ENCODE assay signal across 16 mouse cellular contexts in the genomic region with DNA sequence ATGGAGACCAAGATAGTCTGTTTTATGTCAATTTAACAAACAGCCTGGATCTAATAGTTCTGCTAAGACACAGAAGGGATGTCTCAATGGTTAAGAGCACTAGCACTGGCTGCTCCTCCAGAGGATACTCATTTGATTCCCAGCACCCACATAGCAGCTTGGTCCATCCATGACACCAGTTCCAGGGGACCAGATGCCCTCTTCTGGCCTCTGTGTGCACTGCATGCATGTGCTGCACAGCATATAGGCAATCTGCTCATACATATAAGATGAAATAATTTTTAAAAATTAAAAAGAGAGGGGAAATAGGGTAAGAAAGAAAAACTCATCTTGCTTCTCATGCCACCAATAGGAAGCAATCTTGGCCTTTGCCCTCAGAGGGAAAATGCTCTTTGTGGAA.
DNase-seq lines count a peak whose midpoint lies in the region; ATAC-seq and TF ChIP-seq lines count a peak whose summit lies in the region.
"Had no signal": no experiment of that assay in that cellular context is flagged by ENCODE, and none has a peak within 500 bp of the region (broad histone marks: within the 10 kb centered on the region; RNA-seq: fewer than 3 reads in every experiment).

No protein-coding gene starts in this region.

- H3K9me3 ChIP-seq in liver, embryonic 11.5 days (ENCODE audit: control insufficient read depth, low read length), result no peaks in the 10 kb centered on the region; the same call in 1 of the 2 replicates
- H3K9me3 ChIP-seq in CH12.LX (replicated peaks; ENCODE audit: low read length) (peaks cover 2% of the 10 kb centered on the region), MEL (replicated peaks; ENCODE audit: insufficient read depth, low read length) (no peaks in the 10 kb centered on the region)
- no peaks in the 10 kb centered on the region for H3K9me3 ChIP-seq in liver, embryonic 14.5 days (ENCODE audit: control insufficient read depth, low read length)
- 0 out of 2 replicates have a peak, but pooled peaks cover 2% of the 10 kb centered on the region for H3K9me3 ChIP-seq in midbrain, embryonic 10.5 days (replicated peaks)
- H3K9me3 ChIP-seq: embryonic facial prominence, embryonic 13.5 days; neural tube, embryonic 15.5 days had no signal

- in situ Hi-C loops in CH12.LX (cut with MboI; ENCODE audit: low pct_ligation_motif_present, low pct_unique_long_range_greater_than_20kb, low sequenced_read_pairs), result no loop called here

- H3K27ac ChIP-seq in liver, embryonic 11.5 days (ENCODE audit: low read depth, low read length), result no peak overlapping the region
- no peak overlapping the region for H3K27ac ChIP-seq in CH12.LX (ENCODE audit: insufficient read depth, low read depth)
- H3K27ac ChIP-seq in MEL (ENCODE audit: control insufficient read depth, low read depth, low read length), result no peak overlapping the region
- H3K27ac ChIP-seq in liver, embryonic 14.5 days, result no peak overlapping the region
- no peak overlapping the region for H3K27ac ChIP-seq in midbrain, embryonic 10.5 days (replicated peaks)
- H3K27ac ChIP-seq: embryonic facial prominence, embryonic 13.5 days; neural tube, embryonic 15.5 days had no signal

- dilution Hi-C loops in CH12.LX (cut with MboI; ENCODE audit: extremely low pct_ligation_motif_present, extremely low pct_unique_long_range_greater_than_20kb, low sequenced_read_pairs), result no loop called here

- TF ChIP-seq POLR2A in CH12.LX (IDR thresholded peaks at IDR 0.05; ENCODE audit: low read depth, low read length), result no peak
- no peak for TF ChIP-seq POLR2A in MEL (IDR thresholded peaks at IDR 0.05; ENCODE audit: control insufficient read depth in 1 of 2, insufficient read depth in 1 of 2, low read depth in 1 of 2, low read length in 2 of 2, poor library complexity in 1 of 2)

- DNase-seq in liver, result peak; percentile 10
- no peak for DNase-seq in liver, embryonic 11.5 days (ENCODE audit: low spot score)
- no peak for DNase-seq in CH12.LX (ENCODE audit: extremely low read depth)
- DNase-seq in MEL (ENCODE audit: low read depth, low spot score), result peak; percentile 23
- no peak for DNase-seq in liver, embryonic 14.5 days (ENCODE audit: low read depth in 3 of 3, low spot score in 3 of 3)
- DNase-seq in cerebellum, adult 11 months, result no peak
- DNase-seq in adrenal gland, postnatal 4 days (ENCODE audit: low spot score in 2 of 2), result no peak
- no peak for DNase-seq in midbrain, embryonic 10.5 days (ENCODE audit: low spot score)
- DNase-seq: cerebellum, postnatal 25 days; heart, adult 11 months; heart, postnatal 10 days; lung, postnatal 14 days had no signal

- no peak overlapping the region for H3K4me3 ChIP-seq in liver, embryonic 11.5 days (ENCODE audit: low read depth, low read length)
- H3K4me3 ChIP-seq in CH12.LX (replicated peaks in 1 of 3; ENCODE audit: low read depth in 2 of 3, low read length in 2 of 3, poor library complexity in 1 of 3) (no peak overlapping the region), MEL (ENCODE audit: control insufficient read depth in 1 of 2, insufficient read depth in 1 of 2, low read depth in 2 of 2, low read length in 2 of 2) (no peak overlapping the region)
- no peak overlapping the region for H3K4me3 ChIP-seq in liver, embryonic 14.5 days (ENCODE audit: insufficient read depth in 1 of 2, low read depth in 2 of 2, low read length in 2 of 2)
- no peak overlapping the region for H3K4me3 ChIP-seq in midbrain, embryonic 10.5 days
- H3K4me3 ChIP-seq: embryonic facial prominence, embryonic 13.5 days; neural tube, embryonic 15.5 days had no signal

- no peak overlapping the region for H3K4me2 ChIP-seq in liver, embryonic 11.5 days
- no peak overlapping the region for H3K4me2 ChIP-seq in CH12.LX (ENCODE audit: insufficient read depth, low read depth, poor library complexity, severe bottlenecking)
- H3K4me2 ChIP-seq in liver, embryonic 14.5 days (ENCODE audit: low read depth), result no peak overlapping the region
- H3K4me2 ChIP-seq: embryonic facial prominence, embryonic 13.5 days; neural tube, embryonic 15.5 days had no signal

- H3K27me3 ChIP-seq in liver, embryonic 11.5 days (replicated peaks; ENCODE audit: control insufficient read depth, insufficient read depth, low read length), result no peaks in the 10 kb centered on the region
- H3K27me3 ChIP-seq in CH12.LX (replicated peaks), result no peaks in the 10 kb centered on the region
- H3K27me3 ChIP-seq in MEL (ENCODE audit: control insufficient read depth in 1 of 2, insufficient read depth in 2 of 2, low read length in 2 of 2), result peaks cover 0 to 3% of the 10 kb centered on the region in 2 experiments; a peak in 1 of 4 replicates
- no peaks in the 10 kb centered on the region for H3K27me3 ChIP-seq in liver, embryonic 14.5 days (ENCODE audit: control insufficient read depth, insufficient read depth, low read length)
- H3K27me3 ChIP-seq in midbrain, embryonic 10.5 days (ENCODE audit: low read depth, poor library complexity, severe bottlenecking), result no peaks in the 10 kb centered on the region
- H3K27me3 ChIP-seq: embryonic facial prominence, embryonic 13.5 days; neural tube, embryonic 15.5 days had no signal

- no peak overlapping the region for H3K9ac ChIP-seq in liver, embryonic 11.5 days (ENCODE audit: low read depth, low read length)
- H3K9ac ChIP-seq in CH12.LX (ENCODE audit: insufficient read depth, low read depth) (no peak overlapping the region), MEL (ENCODE audit: control insufficient read depth, low read depth, low read length, poor library complexity, severe bottlenecking) (no peak overlapping the region)
- H3K9ac ChIP-seq in liver, embryonic 14.5 days (replicated peaks), result no peak overlapping the region
- H3K9ac ChIP-seq: embryonic facial prominence, embryonic 13.5 days; neural tube, embryonic 15.5 days had no signal

- TF ChIP-seq RAD21 in CH12.LX (IDR thresholded peaks at IDR 0.05; ENCODE audit: low read depth, low read length), result peak; percentile 17
- TF ChIP-seq RAD21 in MEL (IDR thresholded peaks at IDR 0.05; ENCODE audit: low read depth, low read length), result no peak

- no peaks in the 10 kb centered on the region for H3K4me1 ChIP-seq in liver, embryonic 11.5 days (replicated peaks; ENCODE audit: control insufficient read depth, insufficient read depth, low read length)
- H3K4me1 ChIP-seq in CH12.LX (ENCODE audit: control insufficient read depth in 1 of 2, insufficient read depth in 2 of 2) (no peaks in the 10 kb centered on the region), MEL (ENCODE audit: control insufficient read depth in 1 of 2, insufficient read depth in 2 of 2, low read length in 2 of 2) (no peaks in the 10 kb centered on the region)
- no peaks in the 10 kb centered on the region for H3K4me1 ChIP-seq in liver, embryonic 14.5 days (replicated peaks; ENCODE audit: control insufficient read depth in 2 of 2, insufficient read depth in 2 of 2, low read length in 1 of 2)
- no peaks in the 10 kb centered on the region for H3K4me1 ChIP-seq in midbrain, embryonic 10.5 days
- H3K4me1 ChIP-seq: embryonic facial prominence, embryonic 13.5 days; neural tube, embryonic 15.5 days had no signal

- TF ChIP-seq CTCF in CH12.LX (conservative IDR thresholded peaks at IDR 0.05 in 1 of 2, IDR thresholded peaks at IDR 0.05 in 1 of 2; ENCODE audit: low read depth in 2 of 2, low read length in 2 of 2), result peak; percentile 15 to 45; a peak in 2 of 4 replicates
- no peak for TF ChIP-seq CTCF in MEL (IDR thresholded peaks at IDR 0.05 in 2 of 3, conservative IDR thresholded peaks at IDR 0.05 in 1 of 3; ENCODE audit: control insufficient read depth in 1 of 3, insufficient read depth in 1 of 3, low read depth in 2 of 3, low read length in 3 of 3, poor library complexity in 1 of 3, severe bottlenecking in 1 of 3)
- peak; percentile 62 for TF ChIP-seq CTCF in liver, embryonic 14.5 days (IDR thresholded peaks at IDR 0.05; ENCODE audit: low read depth)

- TF ChIP-seq EP300 in CH12.LX (IDR thresholded peaks at IDR 0.05; ENCODE audit: low read length), result no peak
- TF ChIP-seq EP300 in MEL (IDR thresholded peaks at IDR 0.05; ENCODE audit: low read depth in 1 of 2, low read length in 2 of 2), result no peak
- no peak for TF ChIP-seq EP300 in liver, embryonic 14.5 days (IDR thresholded peaks at IDR 0.05; ENCODE audit: low read depth)

- no peaks in the 10 kb centered on the region for H3K79me2 ChIP-seq in CH12.LX (replicated peaks; ENCODE audit: control insufficient read depth, extremely low read depth, insufficient read depth, poor library complexity, severe bottlenecking)
- H3K79me2 ChIP-seq in MEL (ENCODE audit: control insufficient read depth, insufficient read depth, low read length, poor library complexity), result no peaks in the 10 kb centered on the region

- ATAC-seq in liver, embryonic 11.5 days (replicated peaks; ENCODE audit: low FRiP score), result no peak
- ATAC-seq in liver, embryonic 14.5 days (ENCODE audit: insufficient read depth), result no peak
- ATAC-seq: forebrain, embryonic 16.5 days; hindbrain, embryonic 16.5 days had no signal

- no peaks in the 10 kb centered on the region for H3K36me3 ChIP-seq in liver, embryonic 11.5 days (ENCODE audit: control insufficient read depth, insufficient read depth, low read length)
- H3K36me3 ChIP-seq in CH12.LX (replicated peaks in 1 of 2; ENCODE audit: control insufficient read depth in 1 of 2, insufficient read depth in 1 of 2, low read length in 1 of 2) (no peaks in the 10 kb centered on the region), MEL (ENCODE audit: control insufficient read depth in 1 of 2, insufficient read depth in 2 of 2, low read length in 2 of 2) (no peaks in the 10 kb centered on the region)
- H3K36me3 ChIP-seq in liver, embryonic 14.5 days (replicated peaks; ENCODE audit: control insufficient read depth, insufficient read depth, low read depth), result no peaks in the 10 kb centered on the region
- H3K36me3 ChIP-seq in midbrain, embryonic 10.5 days, result no peaks in the 10 kb centered on the region
- H3K36me3 ChIP-seq: embryonic facial prominence, embryonic 13.5 days had no signal

TF ChIP-seq in CH12.LX, 34 proteins besides CTCF, POLR2A, EP300 and RAD21 (continues in another document):
- TF ChIP-seq SMC3 (IDR thresholded peaks at IDR 0.05; ENCODE audit: low read depth, low read length) (peak; percentile 37; the same call in 1 of the 2 replicates), RCOR1 (conservative IDR thresholded peaks at IDR 0.05; ENCODE audit: low read depth, low read length) (no peak), HCFC1 (IDR thresholded peaks at IDR 0.05; ENCODE audit: low read depth, low read length) (no peak), JUND (conservative IDR thresholded peaks at IDR 0.05; ENCODE audit: low read depth, low read length) (no peak), IRF4 (IDR thresholded peaks at IDR 0.05; ENCODE audit: low read depth, low read length) (no peak), SIN3A (IDR thresholded peaks at IDR 0.05; ENCODE audit: low read length) (no peak)

TF ChIP-seq in MEL, 35 proteins besides CTCF, POLR2A, EP300 and RAD21 (continues in another document):
- TF ChIP-seq USF1 (IDR thresholded peaks at IDR 0.05; ENCODE audit: low read depth, low read length) (no peak), NRF1 (IDR thresholded peaks at IDR 0.05; ENCODE audit: insufficient read depth, low read depth, low read length, poor library complexity, severe bottlenecking) (no peak), TCF12 (IDR thresholded peaks at IDR 0.05; ENCODE audit: low read depth, low read length) (no peak), MEF2A (IDR thresholded peaks at IDR 0.05; ENCODE audit: extremely low read depth, insufficient replicate concordance, low read depth, low read length, poor library complexity, severe bottlenecking) (no peak), BHLHE40 (IDR thresholded peaks at IDR 0.05; ENCODE audit: borderline replicate concordance, low read depth, low read length) (no peak)

Comparison
In these comparisons a context has a peak if more than half of its experiments do, and no peak if none do; other contexts are left out.
1. DNase-seq: peak in liver (single experiment) and MEL (single experiment); none in liver, embryonic 11.5 days (single experiment), CH12.LX (single experiment), liver, embryonic 14.5 days (0 of 3), cerebellum, adult 11 months (single experiment), adrenal gland, postnatal 4 days (0 of 2) and midbrain, embryonic 10.5 days (single experiment).
2. CTCF ChIP-seq: peak in CH12.LX (2 of 2) and liver, embryonic 14.5 days (single experiment); none in MEL (0 of 3).